Mouse (Mus musculus) lung, postnatal 25 days (tissue): Measurements from ENCODE around the gene Foxo1.

ENCODE experiments used
- DNase-seq: peaks from one replicate; pipeline ENCODE4 v3.0.0; 2022; ENCODE audit warnings: low spot score

The Foxo1 gene

DNA sequence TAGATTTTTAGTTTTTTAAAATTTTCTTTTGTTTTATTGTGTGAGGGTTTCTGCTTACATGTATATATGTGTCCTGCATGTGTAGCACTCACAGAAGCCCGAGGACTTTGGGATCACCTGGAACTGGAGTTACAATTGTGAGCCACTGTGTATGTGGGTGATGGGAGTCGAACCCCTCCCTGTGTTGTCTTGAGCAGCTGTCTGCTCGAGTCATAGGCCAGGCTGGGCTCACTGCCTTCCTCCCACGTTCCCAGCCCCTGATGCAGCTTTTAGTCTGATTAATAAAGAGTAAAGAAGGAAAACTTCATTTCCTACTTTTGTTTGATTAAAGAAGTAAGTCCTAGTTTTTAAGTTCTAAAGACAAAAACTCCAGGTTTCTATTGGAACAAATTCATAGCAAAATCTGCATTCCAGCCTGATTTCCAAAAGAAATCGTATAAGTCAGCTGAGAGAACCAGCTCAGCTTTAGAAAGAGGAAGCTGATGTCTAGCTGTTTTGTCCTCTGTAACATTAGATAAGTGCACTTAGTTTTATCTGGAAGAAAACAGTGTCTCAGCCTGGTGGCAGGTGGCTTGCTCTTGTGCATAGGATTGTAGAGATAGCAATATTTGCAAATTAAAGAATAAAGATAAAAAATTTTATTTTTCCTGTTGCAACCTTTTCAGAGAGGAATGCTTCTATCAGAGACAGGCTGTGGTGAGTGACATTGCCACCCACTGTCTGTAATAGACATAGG is 40.6 kb downstream of the Foxo1 start:
- no peak for DNase-seq

DNA sequence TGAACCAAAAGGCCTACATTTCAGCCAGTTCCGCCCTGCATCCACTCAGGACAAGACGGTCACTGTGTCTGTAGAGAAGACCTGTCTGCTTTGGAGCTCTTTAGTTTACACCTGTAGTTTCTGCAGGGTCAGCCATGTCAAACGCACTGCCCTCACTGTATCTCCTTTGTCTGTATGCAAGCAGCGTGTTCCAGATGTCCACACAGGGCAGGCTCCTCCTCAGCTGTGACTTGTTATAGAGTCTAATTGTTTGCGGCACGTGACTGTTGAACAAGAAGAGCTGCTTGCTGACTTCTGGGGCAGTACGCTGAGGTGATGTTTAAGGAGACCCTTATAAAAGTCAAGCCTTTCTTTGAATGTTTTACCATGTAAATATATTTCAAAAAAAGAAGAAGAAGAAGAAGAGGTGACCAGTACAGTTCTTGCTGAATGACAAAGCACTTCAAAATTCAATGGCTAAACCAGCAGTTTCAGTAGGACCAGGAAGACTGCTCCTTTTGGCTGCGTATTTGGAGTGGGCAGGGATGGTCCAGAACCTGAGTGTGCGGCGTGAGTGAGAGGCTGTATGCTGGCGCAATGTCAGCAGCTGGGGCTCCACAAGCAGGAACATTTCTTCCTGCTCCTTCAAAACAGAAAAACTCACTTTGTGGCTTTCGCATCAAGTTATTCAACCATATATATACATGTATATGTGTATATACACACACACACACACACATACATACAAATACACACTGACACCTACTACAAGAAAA is 52.6 kb downstream of the Foxo1 start:
- peak; percentile 37 for DNase-seq

DNA sequence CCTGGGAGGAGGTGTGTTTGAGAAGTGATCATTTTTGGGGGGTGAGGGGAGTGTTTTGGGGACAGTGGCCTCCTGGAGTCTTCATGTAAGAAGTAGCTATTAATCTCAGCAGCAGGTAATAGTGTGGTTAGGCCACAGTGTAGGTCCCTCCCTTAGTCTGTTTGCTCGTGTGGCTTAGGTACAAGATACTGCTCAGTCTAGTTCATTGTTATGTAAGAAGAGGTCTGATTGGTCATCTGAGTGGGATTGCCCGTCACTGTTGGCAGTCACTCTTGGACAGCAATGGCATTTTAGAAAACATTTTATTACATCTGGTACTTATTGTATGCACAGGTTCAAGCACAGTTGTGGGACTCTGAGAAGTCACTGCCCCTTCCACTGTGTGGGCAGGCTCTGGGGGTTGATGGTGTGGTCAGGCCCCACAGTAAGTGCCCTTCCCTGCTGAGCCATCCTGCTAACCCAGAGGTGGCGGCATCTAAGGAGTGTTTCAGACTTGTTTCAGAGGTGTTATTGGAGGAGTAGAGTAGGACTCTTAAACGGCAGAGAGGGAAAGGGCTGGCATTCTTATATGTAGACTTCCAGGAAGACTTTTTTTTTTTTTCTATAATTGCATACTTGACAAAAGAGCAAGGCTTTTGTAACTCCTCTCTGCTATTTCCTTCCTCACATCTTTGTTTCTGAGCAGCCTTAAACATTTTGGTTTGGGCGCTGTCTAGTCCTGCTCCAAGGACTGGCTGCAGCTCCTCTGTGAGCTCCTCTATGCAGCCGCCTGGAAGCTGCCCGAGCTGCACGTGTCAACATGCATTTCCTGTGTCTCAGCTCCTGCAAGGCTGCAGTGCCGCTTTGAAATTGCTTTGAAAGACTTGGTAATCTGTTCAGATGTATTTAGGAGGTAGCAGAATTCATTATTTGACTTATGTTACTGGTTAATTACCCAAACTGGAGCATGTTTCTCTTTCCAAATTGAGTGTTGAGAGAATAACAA is 54.6 kb downstream of the Foxo1 start:
- no peak for DNase-seq

DNA sequence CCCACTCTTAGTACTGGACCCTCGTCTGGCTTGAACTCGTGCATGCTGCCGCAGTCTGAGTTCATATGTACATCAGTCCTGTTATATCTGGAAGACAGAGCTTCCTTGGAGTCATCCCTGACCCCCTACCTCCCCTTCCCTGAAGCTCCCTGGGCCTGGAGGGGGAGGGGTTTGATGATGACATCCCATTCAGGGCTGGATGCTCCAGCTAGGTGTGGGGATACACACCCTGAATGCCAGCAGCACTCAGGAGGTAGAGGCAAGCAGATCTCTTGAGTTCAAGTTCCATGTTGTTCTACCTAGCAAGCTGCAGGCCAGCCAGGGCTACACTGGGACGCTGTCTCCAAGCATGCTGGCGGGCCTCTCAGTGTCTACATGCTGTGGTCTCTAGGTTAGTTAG is 56.9 kb downstream of the Foxo1 start:
- DNase-seq = no peak

DNA sequence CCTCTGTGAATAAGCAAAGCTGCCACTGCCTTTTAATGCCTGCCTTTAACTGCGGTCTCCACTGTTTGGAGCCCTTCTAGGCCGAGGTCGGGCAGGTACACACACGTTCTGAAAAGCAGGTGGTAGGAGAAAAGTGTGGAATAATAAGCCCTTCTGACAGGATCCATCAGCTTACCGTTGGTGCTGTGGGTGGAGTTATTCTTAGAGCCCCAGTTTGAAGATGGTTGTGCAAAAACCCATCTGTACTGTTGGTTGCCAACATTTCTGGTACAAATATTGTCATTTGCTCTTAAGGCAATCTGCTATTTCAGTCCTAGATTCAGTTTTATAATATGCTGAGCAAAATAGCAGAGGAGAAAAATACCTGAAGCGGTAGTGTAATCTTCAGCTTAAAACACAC is 58.6 kb downstream of the Foxo1 start:
- no peak for DNase-seq

DNA sequence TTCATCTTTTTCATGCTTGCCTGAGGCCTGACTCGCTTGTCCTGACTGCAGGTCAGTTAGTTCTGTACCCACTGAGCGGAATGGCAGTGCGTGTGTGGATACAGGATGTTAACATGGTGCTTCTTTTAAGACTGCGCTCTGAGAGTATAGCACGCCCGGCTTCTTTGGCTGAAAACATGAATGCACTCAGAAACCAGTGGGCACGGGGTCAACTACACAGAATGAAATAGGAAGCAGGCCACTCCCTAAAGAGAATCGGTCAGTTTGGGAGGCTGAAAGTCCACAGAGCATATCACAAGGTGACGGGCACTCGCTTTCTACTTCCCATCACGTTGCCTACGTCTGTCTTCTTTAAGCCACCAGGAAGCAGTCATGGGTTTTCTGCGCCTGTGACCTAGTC is 59.0 kb downstream of the Foxo1 start:
- no peak for DNase-seq

DNA sequence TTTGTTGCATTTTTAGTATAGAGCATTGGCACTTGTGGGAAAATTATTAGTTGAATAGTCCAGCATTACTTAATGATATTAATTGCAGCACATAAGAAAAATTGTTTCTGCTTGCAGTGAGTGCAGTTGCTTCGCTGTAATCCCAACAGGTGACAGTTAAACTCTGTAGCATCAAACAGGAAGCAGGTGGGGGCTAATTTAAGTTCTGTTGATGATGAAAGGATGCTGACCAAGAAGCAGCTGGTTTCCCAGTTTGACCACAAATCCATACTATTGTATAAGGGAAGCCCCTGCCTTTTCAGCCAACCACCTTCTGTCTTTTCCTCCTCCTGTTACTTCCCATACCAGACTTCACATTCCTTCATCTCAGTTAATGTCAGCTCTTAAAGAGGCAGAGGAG is 63.6 kb downstream of the Foxo1 start:
- no peak for DNase-seq

DNA sequence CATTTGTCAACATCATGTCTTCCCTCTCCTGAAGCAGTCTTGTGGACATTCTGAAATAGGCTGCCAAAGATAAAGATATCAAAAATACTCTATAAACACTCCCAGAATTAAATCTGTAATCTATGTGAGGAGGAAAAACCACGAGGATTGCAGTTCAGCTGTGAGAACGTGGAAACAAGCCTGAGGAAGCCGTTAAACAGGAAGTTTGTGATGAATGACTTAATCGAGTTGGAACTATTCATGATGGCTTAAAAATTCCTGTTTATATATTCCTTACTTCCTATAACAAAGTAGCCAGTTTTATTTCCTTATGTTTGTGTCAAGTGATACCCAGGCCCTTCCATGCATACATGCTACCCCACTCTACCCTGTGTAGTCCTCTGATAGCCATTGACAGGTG is 70.6 kb downstream of the Foxo1 start:
- DNase-seq = no peak

DNA sequence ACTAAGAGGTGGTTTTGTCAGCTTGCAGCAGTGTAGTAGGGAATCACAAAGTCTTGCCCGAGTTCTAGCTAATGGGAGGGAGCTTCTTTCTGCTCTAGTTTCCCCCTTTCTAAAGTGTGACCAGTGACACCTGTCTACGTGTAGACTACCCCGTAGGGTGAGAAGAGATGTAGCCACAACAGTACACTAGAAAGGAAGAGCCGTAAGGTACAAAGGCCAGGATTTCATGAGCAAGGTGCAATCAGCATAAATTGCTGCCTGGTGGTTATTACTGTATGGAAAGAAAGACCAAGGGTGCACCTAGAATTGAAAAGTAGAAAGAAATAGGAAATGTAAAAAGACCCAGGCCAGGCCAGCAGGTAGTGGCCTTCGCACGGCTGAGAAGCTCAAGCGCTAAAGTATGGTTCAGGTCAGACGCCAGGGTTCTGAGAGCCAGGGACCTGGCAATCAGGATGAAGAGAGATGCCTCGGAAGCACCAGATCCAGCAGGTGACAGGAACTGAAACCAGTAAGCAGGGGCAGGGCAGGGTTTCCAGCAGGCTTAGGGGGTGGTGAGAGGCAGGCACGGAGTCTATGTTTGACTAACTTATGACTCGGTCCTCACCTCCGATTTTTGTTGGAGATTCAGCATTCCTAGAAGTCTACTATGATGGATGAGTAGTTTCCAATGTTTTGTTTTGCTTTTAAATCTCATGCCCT is 72.3 kb downstream of the Foxo1 start:
- no peak for DNase-seq

DNA sequence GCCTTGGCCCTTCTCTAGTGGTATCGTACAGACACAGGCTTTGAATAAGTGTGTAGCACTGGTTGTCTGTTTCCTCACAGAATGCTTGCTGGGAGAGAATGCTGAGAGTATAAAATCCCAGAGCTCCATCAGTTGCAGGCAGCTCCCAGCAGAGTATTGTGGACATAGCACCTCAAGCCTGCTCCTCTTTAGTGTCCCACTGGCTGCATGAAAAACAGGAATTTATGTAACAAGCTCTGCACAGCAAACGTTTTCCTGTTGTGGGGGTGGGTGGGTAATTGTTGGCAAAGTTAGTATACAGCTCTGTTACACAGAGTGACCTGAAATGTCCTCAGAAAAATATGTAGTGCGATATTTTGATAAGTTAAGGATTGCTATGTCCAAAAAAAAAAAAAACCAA is 74.1 kb downstream of the Foxo1 start:
- DNase-seq = no peak

DNA sequence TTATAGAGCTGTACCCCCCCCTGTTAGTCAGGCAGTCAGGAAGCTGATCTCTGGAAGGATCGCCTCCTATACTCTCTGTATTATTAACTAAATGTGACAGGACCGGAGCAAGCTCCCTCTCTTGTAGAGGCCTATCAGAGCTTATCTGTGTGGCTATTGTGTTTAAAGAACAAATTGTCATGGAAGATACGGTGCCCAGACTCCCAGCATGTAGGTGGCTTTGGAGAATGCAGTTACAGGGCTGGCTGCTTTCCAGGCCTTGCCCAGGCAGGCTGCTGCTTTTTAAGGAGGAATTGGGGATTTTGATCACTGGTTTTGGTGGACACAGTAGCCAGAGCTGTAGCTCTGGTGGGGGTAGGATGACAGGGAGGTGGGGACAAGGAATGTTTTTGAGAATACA is 74.7 kb downstream of the Foxo1 start:
- DNase-seq = no peak

DNA sequence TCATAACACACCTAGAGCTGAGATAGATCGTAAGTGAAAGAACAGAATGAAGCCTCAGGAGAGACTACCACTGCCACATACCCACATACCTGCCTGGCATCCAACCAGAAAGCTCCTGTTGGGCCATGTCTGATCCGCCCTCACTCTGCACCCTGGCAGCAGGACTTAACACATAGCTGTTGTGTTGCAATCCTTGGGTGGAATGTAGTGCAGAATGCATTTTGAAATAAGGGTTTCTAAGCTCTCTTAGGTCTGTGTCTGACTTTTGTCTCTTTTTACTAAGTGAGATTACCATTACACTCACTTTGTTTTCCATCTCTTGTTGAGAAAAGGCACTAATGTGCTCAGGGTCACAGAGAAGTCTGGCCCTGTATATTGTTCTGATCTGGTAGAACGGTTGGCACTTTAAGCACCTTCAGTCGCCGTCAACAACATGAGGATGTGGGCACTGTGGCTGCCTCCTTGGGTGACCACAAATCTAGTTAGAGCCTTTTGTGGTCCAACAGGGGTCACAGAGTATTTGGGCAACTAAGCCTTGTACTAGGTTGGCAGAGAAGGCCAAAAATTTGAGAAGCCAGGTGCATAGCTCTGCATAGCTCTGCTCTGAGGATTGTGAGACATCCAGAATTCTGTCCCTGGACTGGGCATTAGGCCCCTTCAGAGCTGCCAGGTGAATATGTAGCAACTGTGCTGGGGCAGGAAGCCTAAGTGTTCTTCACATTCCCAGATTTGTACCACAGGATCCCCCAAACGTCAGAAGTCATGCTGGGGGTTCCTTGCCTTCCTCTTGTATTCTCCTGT is 75.3 kb downstream of the Foxo1 start:
- peak; percentile 76 for DNase-seq

DNA sequence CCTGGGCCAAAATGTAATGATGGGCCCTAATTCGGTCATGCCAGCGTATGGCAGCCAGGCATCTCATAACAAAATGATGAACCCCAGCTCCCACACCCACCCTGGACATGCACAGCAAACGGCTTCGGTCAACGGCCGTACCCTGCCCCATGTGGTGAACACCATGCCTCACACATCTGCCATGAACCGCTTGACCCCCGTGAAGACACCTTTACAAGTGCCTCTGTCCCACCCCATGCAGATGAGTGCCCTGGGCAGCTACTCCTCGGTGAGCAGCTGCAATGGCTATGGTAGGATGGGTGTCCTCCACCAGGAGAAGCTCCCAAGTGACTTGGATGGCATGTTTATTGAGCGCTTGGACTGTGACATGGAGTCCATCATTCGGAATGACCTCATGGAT is 77.7 kb downstream of the Foxo1 start:
- DNase-seq = no peak

DNA sequence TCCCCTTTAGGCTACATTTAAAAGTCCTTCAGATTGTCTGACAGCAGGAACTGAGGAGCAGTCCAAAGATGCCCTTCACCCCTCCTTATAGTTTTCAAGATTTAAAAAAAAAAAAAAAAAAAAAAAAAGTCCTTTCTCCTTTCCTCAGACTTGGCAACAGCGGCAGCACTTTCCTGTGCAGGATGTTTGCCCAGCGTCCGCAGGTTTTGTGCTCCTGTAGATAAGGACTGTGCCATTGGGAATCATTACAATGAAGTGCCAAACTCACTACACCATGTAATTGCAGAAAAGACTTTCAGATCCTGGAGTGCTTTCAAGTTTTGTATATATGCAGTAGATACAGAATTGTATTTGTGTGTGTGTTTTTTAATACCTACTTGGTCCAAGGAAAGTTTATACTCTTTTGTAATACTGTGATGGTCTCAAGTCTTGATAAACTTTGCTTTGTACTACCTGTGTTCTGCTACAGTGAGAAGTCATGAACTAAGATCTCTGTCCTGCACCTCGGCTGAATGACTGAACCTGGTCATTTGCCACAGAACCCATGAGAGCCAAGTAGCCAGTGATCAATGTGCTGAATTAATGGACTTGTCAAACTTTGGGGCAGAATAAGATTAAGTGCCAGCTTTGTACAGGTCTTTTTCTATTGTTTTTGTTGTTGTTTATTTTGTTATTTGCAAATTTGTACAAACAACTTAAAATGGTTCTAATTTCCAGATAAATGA is 79.0 kb downstream of the Foxo1 start:
- peak; percentile 69 for DNase-seq

DNA sequence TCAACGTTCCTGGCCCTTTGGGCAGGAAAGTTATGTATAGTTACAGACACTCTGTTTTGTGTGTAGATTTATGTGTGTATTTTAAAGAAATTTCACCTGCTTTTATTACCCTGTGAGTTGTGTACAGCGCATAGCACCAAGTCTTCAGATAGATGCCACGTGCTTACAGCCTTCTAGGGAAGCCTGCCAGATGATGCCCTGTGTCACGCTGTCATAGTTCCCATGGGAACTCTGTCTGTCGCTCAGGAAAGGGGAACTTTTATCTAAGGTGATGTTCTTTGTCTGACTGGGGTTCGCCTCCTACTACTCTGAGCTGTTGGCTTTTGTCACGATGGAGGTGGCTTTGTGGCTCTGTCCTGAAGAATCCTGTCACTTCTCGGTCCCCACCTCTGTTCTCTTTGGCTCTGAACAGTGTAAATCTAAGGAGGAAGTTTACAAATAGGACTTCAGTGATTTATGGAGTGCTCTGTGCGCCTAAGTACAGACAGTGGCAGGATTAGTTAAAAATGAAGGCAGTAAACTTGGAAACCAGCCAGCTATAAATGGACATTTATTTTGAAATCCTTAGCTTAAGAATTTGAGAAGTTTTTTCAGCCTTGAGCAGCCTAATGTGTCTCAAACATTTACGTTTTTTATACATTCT is 80.0 kb downstream of the Foxo1 start:
- no peak for DNase-seq

DNA sequence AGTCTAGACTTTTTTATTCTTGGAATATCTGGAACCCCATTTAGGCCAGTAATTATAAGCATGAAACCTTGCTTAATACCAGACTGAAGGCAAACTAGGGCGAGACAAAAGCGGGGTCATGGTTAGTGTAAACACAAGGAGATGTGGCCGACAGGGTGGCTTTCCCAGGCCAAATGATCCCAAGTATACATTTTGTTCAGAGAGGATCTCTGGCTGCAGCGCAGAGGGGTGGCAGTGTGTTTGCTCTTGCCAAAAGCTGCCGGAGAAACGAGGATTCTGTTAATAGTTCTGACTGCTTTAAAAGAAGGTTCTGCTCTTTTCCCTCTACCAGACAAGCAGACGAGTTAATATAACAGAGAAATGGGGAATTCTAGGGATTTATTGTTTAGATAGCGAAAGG is 82.5 kb downstream of the Foxo1 start:
- no peak for DNase-seq

DNA sequence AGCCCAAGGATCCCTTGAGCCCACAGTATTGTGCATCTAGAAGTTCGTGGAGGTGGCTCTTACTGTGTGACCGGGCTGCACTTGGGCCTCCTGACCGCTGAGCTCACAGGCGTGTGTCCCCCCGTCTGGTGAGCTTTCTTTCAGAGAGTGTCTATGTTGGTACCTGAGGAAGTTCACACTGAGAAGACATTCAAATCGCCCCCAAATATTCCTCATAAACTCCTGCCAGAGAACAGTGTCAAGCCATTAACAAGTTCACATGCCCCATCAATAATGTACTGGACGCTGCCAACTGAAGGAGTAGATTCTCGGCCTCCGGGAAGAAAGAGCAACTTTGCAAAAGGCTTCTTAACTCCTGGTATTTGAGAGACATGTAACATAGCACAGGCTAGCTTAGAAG is 83.8 kb downstream of the Foxo1 start:
- DNase-seq = no peak

DNA sequence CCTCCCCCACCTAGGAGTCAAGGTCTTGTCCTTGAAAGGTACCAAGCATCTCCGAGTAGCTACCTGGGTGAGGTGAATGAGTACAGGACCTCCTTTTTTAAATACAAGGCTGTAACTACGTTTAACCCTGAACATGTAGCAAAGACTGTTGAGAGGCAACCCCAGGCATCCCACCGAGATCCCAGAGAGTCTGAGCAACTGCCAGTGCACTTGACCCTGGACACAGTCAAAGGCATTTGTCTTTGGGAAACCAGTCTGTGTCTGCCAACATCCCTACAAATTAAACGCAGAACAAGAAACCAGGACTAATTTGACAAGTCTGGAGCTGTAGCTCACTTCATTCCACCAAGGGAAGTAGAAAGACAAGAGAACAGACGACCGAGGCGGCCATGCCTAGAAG is 86.1 kb downstream of the Foxo1 start:
- DNase-seq = no peak

DNA sequence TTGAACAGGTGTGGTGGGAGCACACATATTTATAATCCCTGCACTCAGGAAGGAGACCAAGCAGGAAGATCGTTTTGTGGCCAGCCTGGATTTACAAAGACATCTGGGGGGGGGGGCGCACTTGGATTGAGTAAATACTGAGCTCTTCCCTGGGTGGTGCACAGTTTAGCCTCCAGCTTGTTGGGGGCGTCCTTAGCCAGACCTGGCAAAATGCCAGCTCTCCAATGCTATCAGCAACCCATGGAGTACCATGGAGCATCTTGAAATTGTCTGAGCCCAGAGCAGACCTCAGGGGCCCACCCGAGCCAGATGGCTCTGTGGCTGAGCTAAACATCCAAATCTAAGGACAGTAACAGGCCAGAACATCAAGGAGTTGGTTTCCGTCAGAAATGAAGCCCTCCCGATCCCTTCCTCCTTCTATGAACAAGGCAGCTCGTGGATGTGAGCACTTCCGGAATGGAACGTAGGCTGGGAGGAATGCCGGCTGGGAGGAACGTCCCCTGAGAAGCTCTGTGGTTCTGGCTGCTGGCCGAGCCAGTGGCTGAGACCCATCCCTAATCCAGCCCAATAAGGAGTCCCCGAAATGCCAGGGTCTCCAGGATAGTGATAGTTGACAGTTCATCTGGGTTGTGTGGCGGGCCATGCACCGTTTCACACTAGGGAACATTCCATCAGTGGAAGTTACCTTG is 89.3 kb downstream of the Foxo1 start:
- DNase-seq = no peak
